Mouse (Mus musculus) spleen, adult 2 months (tissue): ENCODE measurements at regions not wholly inside any gene's neighbourhood (a gene's known extent, or its start where the extent isn't known, plus 50 kb on each side); places are given as distances from the start of the nearest gene placed in this dataset.

Experiments
- CTCF ChIP-seq: fragments of 200-500 bp; IDR thresholded peaks from 2 replicates; pipeline ENCODE4 v1.5.1; 2011; ENCODE audit warnings: mild to moderate bottlenecking, inconsistent platforms; ENCODE audit not compliant: insufficient read depth, insufficient read length, insufficient replicate concordance; ENCODE audit errors: extremely low read depth
- POLR2A ChIP-seq: fragments of 200-500 bp; IDR thresholded peaks from 2 replicates; pipeline ENCODE4 v1.6.1; 2011; ENCODE audit warnings: low read depth, low read length, inconsistent platforms

DNA sequence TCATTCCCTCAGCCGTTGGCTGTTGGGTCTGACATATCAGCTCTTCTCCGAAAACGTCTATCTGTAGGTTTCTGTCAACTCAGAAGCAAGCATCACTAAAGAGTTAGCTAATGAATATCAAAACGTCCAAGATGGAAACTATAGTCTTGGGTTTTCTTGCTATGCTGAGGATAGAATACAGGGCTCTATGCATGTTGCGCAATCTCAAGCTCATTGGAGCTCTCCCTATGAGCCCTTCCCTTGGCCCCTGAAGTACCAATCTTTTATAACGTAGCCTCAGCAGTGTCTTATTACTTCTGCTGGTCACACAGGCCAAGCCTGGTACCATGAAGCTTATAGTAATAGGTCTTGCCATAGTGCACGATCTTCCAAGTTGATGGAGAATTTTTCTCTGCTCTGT lies 122.1 kb upstream of the 4930412O13Rik start:
- no peak for TF ChIP-seq POLR2A
- TF ChIP-seq CTCF, result no peak
